Mouse (Mus musculus) R1 (cell line): ENCODE data around the gene Suds3.

Experiments used
- DNase-seq: peaks from one replicate; pipeline ENCODE4 v3.0.0-alpha.2; 2018; ENCODE audit warnings: low read depth, low spot score

The Suds3 gene

GRCm38 (mm10) chr5:117136570-117136969, 20.7 kb upstream of the Suds3 start:
- no peak for DNase-seq

GRCm38 (mm10) chr5:117135869-117136268, 20.0 kb upstream of the Suds3 start:
- peak; percentile 47 for DNase-seq

GRCm38 (mm10) chr5:117134889-117135456, 19.1 kb upstream of the Suds3 start:
- DNase-seq: no peak

GRCm38 (mm10) chr5:117134066-117134888, 18.4 kb upstream of the Suds3 start:
- no peak for DNase-seq

- no peak for DNase-seq
These were observed 17.6 kb upstream of the Suds3 start for GRCm38 (mm10) chr5:117133446-117134065.

GRCm38 (mm10) chr5:117130726-117131125, 14.8 kb upstream of the Suds3 start:
- no peak for DNase-seq

- no peak for DNase-seq
These were observed 11.1 kb upstream of the Suds3 start for GRCm38 (mm10) chr5:117127051-117127450.

- peak; percentile 98 for DNase-seq
These were observed 9.8 kb upstream of the Suds3 start for GRCm38 (mm10) chr5:117125482-117126346.

GRCm38 (mm10) chr5:117123840-117124239, 7.9 kb upstream of the Suds3 start:
- DNase-seq: peak; percentile 62

GRCm38 (mm10) chr5:117123102-117123501, 7.2 kb upstream of the Suds3 start:
- no peak for DNase-seq

GRCm38 (mm10) chr5:117121657-117122056, 5.7 kb upstream of the Suds3 start:
- no peak for DNase-seq

GRCm38 (mm10) chr5:117120489-117121466, 4.9 kb upstream of the Suds3 start:
- no peak for DNase-seq

GRCm38 (mm10) chr5:117119777-117120488, 4.0 kb upstream of the Suds3 start, which contains the start of gene Taok3:
Taok3 (plus strand) TSS chr5:117120129.
- DNase-seq: peak; percentile 99

GRCm38 (mm10) chr5:117118850-117119249, 2.9 kb upstream of the Suds3 start:
- DNase-seq: no peak

GRCm38 (mm10) chr5:117118220-117118619, 2.3 kb upstream of the Suds3 start:
- no peak for DNase-seq

- DNase-seq: no peak
These were observed 1.8 kb upstream of the Suds3 start for GRCm38 (mm10) chr5:117117716-117118115.

- DNase-seq: no peak
These were observed 1.3 kb upstream of the Suds3 start for GRCm38 (mm10) chr5:117117241-117117640.

- no peak for DNase-seq
These were observed 747 bp upstream of the Suds3 start for GRCm38 (mm10) chr5:117116660-117117059.

- DNase-seq: peak; percentile 73
These were observed 633 bp downstream of the Suds3 start for GRCm38 (mm10) chr5:117115193-117115767.
